Mouse (Mus musculus) thymus, postnatal 0 days (tissue): ENCODE data around the gene Tprkb. TPM values are rescaled to one million over a fixed set of nuclear protein-coding genes. Genes with fewer than 3 reads are reported as not detected.
A peak's percentile ranks its signal among the peaks of the same experiment; 100 is the strongest.
"Not testable (repeated sequence)": the region's sequence is repeated elsewhere in the genome, so short reads cannot be mapped to it uniquely, and the experiment has no call there.

Source experiments
- DNase-seq: peaks from one replicate; pipeline ENCODE4 v3.0.0-alpha.2; 2015; ENCODE audit warnings: low spot score
- polyA plus RNA-seq: library from polyadenylated mRNA; unstranded; fragments of >200 nt; fragmentation: Nextera tagmentation; extraction: Ambion mirVana; gene quantifications from 2 replicates; pipeline ENCODE4 v1.2.1, GENCODE M21; 2015

Tprkb gene
- polyA plus RNA-seq, 1 experiment from 2014 or later, result 44.3 TPM

DNA sequence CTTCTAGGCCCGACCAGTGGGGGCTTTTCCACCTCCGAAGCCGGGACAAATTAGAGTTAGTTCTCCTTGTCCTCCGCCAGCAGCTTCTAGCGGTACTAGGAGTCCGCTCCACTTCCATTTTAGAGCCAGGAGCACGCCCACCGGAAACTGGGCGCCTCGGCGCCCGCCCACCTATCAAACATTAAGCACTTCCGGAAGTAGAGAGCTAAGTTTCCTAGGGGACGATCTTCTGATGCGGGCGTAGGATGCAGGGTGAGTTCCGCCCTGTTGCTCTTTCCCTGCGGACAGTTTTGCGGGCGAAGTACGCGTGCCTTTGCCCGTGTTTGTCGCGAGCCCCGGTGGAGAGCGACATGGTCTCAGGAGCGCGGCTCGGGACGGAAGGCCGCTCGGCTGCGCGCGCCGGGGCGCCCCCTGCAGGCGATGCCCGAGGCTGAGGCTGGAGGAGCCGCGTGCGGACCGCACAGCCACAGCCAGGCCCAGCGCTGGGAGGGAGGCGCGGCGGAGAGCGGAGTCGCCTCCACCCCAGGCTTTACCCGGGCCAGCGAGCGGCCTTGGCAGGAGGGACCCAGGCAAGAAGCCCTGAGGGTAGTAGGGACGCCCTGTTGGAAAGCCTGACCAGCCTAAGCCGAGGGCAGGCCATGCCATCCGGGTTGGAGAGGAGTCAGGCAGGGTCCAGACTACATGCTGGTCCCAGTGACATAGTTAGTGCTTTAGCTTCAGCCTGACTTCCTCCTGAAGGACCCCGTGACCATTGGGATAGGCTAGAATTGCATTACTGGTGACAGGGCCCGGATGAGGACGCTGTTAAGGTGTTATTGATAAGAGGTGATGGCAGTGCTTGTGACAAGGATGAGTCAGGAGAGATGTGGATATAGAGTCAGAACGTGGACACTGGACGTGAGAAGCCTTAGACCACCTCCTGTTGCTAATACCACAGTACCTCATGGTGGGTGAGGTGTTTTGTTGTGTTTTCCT lies 4.2 kb downstream of the Tprkb start, which contains the start of gene Nat8f1:
Nat8f1 (minus strand) TSS at position 149 of the 975 bp plus-strand sequence.
- DNase-seq, result peak; percentile 91

GRCm38 (mm10) chr6:85916596-85916995 lies 4.9 kb downstream of the Tprkb start:
- no peak for DNase-seq

DNA sequence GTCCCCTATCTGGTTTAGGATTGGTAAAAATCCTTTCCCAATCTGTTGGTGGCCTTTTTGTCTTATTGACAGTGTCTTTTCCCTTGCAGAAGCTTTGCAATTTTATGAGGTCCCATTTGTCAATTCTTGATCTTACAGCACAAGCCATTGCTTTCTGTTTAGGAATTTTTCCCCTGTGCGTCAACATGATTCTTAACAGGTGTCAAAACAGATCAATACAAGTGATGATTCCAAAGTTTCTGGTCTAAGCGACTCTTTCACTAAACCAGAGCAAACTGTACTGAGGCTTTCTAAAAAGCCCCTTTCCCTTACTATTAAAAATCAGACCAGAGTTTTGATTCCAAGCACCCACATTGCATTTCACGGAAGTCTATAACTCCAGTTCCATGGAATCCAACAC lies 6.7 kb downstream of the Tprkb start:
- not testable (repeated sequence) for DNase-seq

DNA sequence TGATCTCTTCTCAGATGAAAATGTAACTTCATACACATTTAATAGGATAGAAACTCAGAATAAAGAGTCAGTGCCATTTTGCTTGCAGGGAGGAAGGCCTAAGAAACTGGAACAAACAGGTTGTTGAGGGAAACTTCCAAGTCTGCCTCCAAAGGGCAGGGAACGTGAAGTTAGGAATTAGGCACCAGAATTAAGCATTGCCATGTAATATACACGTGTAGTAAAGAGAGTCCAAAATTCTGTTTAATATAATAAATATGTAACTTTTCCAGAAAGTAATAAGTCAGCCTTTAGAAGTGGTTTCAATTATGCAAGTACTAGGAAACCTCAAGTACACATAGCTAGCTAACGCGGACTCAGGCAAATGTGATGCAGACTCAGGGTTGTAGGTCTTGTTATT lies 7.7 kb downstream of the Tprkb start:
- DNase-seq, result no peak

GRCm38 (mm10) chr6:85923643-85924042 lies 12.0 kb downstream of the Tprkb start:
- no peak for DNase-seq

GRCm38 (mm10) chr6:85926709-85927108 lies 15.0 kb downstream of the Tprkb start:
- DNase-seq, result no peak

DNA sequence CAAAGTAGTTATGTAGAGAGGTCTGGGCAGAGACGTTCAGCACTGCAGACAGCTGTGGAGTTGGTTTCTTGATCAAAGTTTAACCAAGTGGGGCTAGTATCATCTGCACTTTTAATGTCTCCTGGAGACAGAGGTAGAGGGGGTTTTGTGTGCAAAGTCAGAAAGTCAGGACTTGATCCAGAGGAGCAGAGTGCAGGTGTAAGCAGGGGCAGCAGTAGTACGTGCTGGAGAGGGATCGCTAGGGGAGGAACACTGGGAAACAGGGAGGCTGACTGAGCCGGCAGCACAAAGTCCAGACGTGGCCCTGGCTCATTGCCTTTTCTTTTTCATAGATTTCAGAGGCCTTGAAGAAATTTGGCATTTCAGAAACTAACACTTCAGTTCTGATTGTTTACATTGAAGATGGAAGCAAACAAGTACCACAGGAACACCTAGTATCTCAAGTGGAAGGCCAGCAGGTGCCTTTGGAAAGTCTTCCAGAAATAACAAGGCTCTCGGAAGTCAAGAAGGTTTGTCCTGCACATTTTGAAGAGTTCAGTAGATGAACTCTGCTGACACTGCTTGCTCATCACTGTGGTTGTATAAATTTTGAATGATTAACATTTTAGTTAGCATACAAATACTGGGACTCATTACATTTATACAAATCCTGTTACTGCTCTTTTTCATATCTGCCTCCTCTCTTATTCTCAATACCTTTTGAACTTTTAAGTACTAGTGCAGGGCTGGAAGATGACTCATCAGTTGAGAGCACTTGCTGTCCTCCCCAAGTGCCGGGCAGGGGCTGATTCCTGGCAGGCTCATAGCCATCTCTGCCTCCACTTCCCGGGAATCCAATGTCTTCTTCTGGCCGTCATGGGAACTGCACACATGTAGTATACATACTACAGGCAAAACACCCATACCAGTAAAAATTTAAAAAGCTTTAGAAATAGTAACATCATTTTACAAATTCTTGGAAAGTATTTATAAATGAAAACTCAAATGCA lies 16.1 kb downstream of the Tprkb start:
- no peak for DNase-seq

DNA sequence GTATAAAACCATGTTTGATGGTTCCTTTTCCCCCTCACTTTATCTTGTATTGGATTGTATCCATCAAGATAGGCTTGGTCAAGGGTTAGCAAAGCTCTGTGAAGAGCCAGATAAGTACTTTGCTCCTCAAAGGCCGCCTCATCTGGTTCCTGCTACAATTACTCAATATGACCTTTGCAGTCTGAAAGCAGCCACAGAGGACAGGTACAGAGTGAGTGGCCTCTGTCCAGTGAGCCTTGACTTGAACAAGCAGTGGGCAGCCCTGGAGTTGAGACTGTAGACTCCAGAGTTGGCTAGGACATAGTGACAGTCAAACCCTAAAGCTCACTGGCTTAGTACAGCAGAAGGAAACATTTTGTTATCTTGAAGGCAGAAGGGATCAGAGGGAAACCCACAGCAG lies 17.6 kb downstream of the Tprkb start:
- no peak for DNase-seq

DNA sequence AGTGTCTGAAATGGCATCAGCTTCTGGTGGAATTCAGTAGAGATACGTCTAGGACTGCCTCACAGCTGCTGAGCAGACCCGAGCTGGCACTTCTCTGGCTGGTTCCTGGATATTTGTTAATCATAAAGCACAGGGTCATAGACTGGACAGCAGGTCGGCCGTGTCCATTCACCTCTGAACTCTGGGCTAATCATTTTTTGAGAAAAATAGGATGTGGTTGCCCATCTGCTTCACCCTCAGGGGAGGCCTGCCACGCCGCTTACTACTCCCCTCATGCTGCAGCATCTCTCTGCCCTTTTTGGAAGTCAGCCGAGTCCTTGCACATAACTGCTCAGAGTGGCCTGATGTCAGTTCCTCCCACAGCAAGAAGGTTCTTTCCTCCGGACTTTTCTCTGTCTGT lies 22.4 kb downstream of the Tprkb start:
- DNase-seq, result no peak

DNA sequence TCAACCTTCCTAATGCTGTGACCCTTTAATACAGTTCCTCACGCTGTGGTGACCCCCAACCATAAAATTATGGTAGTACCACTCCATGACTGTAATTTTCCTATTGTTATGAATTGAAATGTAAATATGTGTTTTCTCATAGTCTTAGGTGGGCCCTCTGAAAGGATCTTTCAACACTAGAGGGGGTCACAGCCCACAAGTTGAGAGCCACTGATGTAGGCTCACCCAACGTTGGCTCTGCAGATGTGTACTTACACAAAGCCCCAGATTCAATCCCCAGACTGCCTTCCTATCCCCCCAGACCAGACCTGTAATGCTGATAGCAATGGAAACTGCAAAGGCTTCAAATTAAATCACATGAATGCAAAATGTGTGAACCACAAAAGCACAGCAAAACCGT lies 24.0 kb downstream of the Tprkb start:
- DNase-seq, result peak; percentile 63

- DNase-seq, result peak; percentile 63
These were observed 25.1 kb downstream of the Tprkb start for GRCm38 (mm10) chr6:85936508-85937465.

DNA sequence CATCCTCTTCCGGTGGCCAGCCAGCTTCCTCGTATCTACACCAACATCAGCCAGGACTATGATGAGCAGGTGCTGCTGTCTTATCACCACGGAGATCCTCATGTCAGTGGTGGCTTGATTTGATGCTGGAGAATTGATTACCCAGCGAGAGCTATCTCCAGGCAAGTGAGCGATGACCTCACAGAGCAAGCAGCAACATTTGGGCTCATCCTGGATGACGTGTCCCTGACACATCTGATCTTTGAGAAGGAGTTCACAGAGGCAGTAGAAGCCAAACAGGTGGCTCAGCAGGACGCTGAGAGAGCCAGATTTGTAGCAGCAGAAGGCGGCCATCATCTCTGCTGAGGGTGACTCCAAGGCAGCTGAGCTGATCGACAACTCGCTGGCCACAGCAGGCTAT lies 27.0 kb downstream of the Tprkb start:
- DNase-seq, result peak; percentile 5

- DNase-seq, result no peak
These were observed 30.8 kb downstream of the Tprkb start for GRCm38 (mm10) chr6:85942469-85942868.

- no peak for DNase-seq
These were observed 36.9 kb downstream of the Tprkb start for GRCm38 (mm10) chr6:85948549-85948948.

- DNase-seq, result no peak
These were observed 45.9 kb downstream of the Tprkb start for GRCm38 (mm10) chr6:85957581-85957980.

- DNase-seq, result peak; percentile 94
These were observed 49.7 kb downstream of the Tprkb start, which contains the start of gene Dusp11 for GRCm38 (mm10) chr6:85961101-85962091. Gene Dusp11 (minus strand): TSS chr6:85961667.

GRCm38 (mm10) chr6:85966081-85966480 lies 54.4 kb downstream of the Tprkb start:
- peak; percentile 53 for DNase-seq

DNA sequence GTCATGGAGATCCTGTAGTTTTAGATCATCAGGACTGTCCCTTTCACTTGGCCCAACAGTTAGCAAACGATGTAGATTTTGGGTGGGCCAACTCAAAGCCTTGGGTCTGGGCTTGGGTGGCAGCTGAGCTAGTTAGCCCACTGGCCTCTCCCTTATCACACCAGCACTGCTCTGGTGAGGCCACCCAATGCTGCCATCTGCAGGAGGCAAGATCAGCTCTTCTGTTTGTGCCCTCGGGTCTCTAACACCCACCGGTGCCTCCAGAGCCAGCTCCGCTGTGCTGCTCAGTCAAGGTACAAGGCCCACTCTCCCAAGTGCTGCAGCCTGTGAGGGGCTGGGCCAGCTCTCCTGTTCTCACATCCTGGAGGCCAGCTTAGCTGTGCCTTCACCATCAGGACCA lies 55.0 kb downstream of the Tprkb start:
- DNase-seq, result peak; percentile 42

DNA sequence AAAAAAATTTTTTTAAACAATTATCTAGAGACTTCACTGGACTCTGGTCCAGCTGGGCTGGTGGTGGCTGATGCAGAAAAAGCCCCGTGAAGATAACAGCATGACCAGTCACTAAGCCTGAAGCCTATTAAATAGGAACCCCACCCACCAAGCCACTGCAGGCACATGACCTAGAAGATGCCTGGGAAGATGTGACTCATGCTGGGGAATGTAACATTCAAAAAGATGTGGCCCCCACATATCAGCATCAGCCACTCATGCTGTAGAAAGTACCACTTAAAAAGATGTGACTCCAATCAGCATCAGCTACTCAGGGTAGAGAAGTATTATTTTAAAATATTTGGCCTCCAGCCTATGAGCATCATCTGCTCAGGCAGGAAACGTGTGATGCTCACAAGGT lies 58.2 kb downstream of the Tprkb start:
- no peak for DNase-seq
